ENCODE assay signal across 1 mouse cellular context in the genomic region with DNA sequence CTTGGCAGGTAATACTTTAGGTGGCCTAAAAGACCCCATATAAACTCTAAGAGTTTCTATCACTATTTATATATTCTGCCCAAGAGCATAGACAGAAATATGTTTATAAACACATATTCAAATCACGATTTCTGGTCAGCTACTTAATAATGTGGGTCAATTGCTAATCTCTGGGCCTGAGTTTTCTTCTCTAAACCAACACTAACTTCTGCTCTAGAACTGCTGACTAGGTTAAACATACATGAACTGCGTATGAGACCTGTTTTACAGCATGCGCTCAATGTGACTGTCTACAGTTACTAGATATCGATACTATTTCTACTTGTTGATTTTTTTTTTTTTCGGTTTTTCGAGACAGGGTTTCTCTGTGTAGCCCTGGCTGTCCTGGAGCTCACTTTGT.
A peak's percentile ranks its signal among the peaks of the same experiment; 100 is the strongest.
TF ChIP-seq lines count a peak whose summit lies in the region.

No protein-coding gene starts in this region.

TF ChIP-seq in ES-E14, 5 proteins besides CTCF, POLR2A, EP300 and RAD21:
- no peak for TF ChIP-seq CHD2 (IDR thresholded peaks at IDR 0.05; ENCODE audit: low read depth, low read length)
- TF ChIP-seq MAFK (IDR thresholded peaks at IDR 0.05; ENCODE audit: insufficient read depth, low read depth, low read length) = peak; percentile 40; the same call in 1 of the 2 replicates
